9 mouse cellular contexts compared by ENCODE assay signal in the genomic region with DNA sequence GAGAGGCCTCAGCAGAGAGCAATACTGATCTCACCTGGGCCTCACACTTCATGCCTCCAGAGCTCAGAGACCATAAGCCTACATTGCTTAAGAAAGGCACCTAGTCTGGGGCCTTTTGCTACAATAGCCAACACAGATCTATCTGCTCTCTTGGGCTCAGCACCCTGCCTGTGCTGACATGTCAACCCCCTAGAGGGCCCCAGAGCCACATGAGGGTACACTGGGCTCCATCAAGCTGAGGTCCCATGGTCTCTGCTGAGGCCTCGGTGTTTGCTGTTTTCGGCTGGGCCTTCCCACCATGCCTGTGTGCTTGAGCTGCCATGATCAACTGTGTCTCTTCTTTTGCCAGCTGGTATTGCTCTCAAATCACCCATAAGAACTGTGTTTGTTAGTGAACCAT. TPM values are rescaled to one million over a fixed set of nuclear protein-coding genes. Genes with fewer than 3 reads are reported as not detected.
DNase-seq lines count a peak whose midpoint lies in the region; ATAC-seq and TF ChIP-seq lines count a peak whose summit lies in the region.
"Had no signal": no experiment of that assay in that cellular context is flagged by ENCODE, and none has a peak within 500 bp of the region (broad histone marks: within the 10 kb centered on the region; RNA-seq: fewer than 3 reads in every experiment).

No protein-coding gene starts in this region.

- H3K36me3 ChIP-seq in spleen, adult 2 months (ENCODE audit: control insufficient read depth, insufficient read depth, low read length) = no peaks in the 10 kb centered on the region
- no peaks in the 10 kb centered on the region for H3K36me3 ChIP-seq in stomach, embryonic 14.5 days (ENCODE audit: control insufficient read depth, insufficient read depth, low read length)
- H3K36me3 ChIP-seq in hindbrain, embryonic 11.5 days (ENCODE audit: control insufficient read depth, insufficient read depth, low read length) = no peaks in the 10 kb centered on the region
- no peaks in the 10 kb centered on the region for H3K36me3 ChIP-seq in forebrain, embryonic 14.5 days (ENCODE audit: control insufficient read depth, insufficient read depth, low read length)
- H3K36me3 ChIP-seq: limb, embryonic 12.5 days had no signal

- TF ChIP-seq POLR2A in spleen, adult 2 months (IDR thresholded peaks at IDR 0.05; ENCODE audit: low read depth, low read length) = no peak
- TF ChIP-seq POLR2A in cortical plate, adult 2 months (IDR thresholded peaks at IDR 0.05; ENCODE audit: extremely low read depth, insufficient read depth, low read length) = no peak

- no peak overlapping the region for H3K27ac ChIP-seq in spleen, adult 2 months (ENCODE audit: insufficient read depth, low read length)
- H3K27ac ChIP-seq in cortical plate, adult 2 months (ENCODE audit: insufficient read depth, low read length) = no peak overlapping the region
- H3K27ac ChIP-seq in stomach, embryonic 14.5 days (ENCODE audit: low read length) = peak overlapping the region; percentile 58; the same call in 1 of the 2 replicates
- no peak overlapping the region for H3K27ac ChIP-seq in hindbrain, embryonic 11.5 days (ENCODE audit: low read depth, low read length)
- no peak overlapping the region for H3K27ac ChIP-seq in forebrain, embryonic 14.5 days (ENCODE audit: low read depth, low read length)
- H3K27ac ChIP-seq: limb, embryonic 12.5 days had no signal

- no peak overlapping the region for H3K9ac ChIP-seq in stomach, embryonic 14.5 days (replicated peaks; ENCODE audit: low read depth, low read length)
- H3K9ac ChIP-seq in hindbrain, embryonic 11.5 days (ENCODE audit: low read depth, low read length) = no peak overlapping the region
- no peak overlapping the region for H3K9ac ChIP-seq in forebrain, embryonic 14.5 days (ENCODE audit: low read length)
- H3K9ac ChIP-seq: limb, embryonic 12.5 days had no signal

- no peak overlapping the region for H3K4me2 ChIP-seq in stomach, embryonic 14.5 days (replicated peaks; ENCODE audit: low read depth, low read length)
- H3K4me2 ChIP-seq in hindbrain, embryonic 11.5 days (replicated peaks; ENCODE audit: low read depth, low read length) = no peak overlapping the region
- H3K4me2 ChIP-seq in forebrain, embryonic 14.5 days (ENCODE audit: low read length) = no peak overlapping the region
- H3K4me2 ChIP-seq: limb, embryonic 12.5 days had no signal

- no peak for ATAC-seq in stomach, embryonic 14.5 days (ENCODE audit: insufficient number of reproducible peaks, insufficient read depth, low FRiP score, low read depth)
- ATAC-seq in hindbrain, embryonic 11.5 days (ENCODE audit: low FRiP score) = no peak
- no peak for ATAC-seq in forebrain, embryonic 14.5 days

- TF ChIP-seq CTCF in spleen, adult 2 months (IDR thresholded peaks at IDR 0.05; ENCODE audit: extremely low read depth, insufficient read depth, insufficient read length, insufficient replicate concordance) = peak; percentile 47; the same call in 1 of the 2 replicates
- TF ChIP-seq CTCF in cortical plate, adult 2 months (IDR thresholded peaks at IDR 0.05; ENCODE audit: extremely low read depth, insufficient read depth, low read length) = peak; percentile 33; the same call in 1 of the 2 replicates

- H3K4me3 ChIP-seq in spleen, adult 2 months (ENCODE audit: extremely low read depth, insufficient read depth, insufficient read length) = no peak overlapping the region
- H3K4me3 ChIP-seq in cortical plate, adult 2 months (ENCODE audit: insufficient read depth, low read length) = no peak overlapping the region
- no peak overlapping the region for H3K4me3 ChIP-seq in stomach, embryonic 14.5 days (ENCODE audit: low read depth, low read length)
- H3K4me3 ChIP-seq in hindbrain, embryonic 11.5 days (ENCODE audit: low read depth, low read length) = no peak overlapping the region
- no peak overlapping the region for H3K4me3 ChIP-seq in forebrain, embryonic 14.5 days (ENCODE audit: low read depth, low read length)
- H3K4me3 ChIP-seq: limb, embryonic 12.5 days had no signal

- DNase-seq in spleen, adult 2 months (ENCODE audit: low read depth in 1 of 2, low spot score in 2 of 2) = peak in 1 of 2 experiments; percentile 10
- no peak for DNase-seq in spleen, adult 12 weeks (ENCODE audit: low spot score)
- DNase-seq in kidney, postnatal 25 days = peak; percentile 43 to 62
- no peak for DNase-seq in hindbrain, embryonic 11.5 days (ENCODE audit: low spot score)
- no peak for DNase-seq in forebrain, embryonic 14.5 days (ENCODE audit: low spot score)
- DNase-seq in frontal cortex, postnatal 10 days (ENCODE audit: low spot score in 2 of 2) = no peak

- H3K27me3 ChIP-seq in spleen, adult 2 months (ENCODE audit: control insufficient read depth, insufficient read depth, low read length) = no peaks in the 10 kb centered on the region
- no peaks in the 10 kb centered on the region for H3K27me3 ChIP-seq in stomach, embryonic 14.5 days (ENCODE audit: control insufficient read depth, insufficient read depth, low read length)
- no peaks in the 10 kb centered on the region for H3K27me3 ChIP-seq in hindbrain, embryonic 11.5 days (ENCODE audit: control insufficient read depth, insufficient read depth, low read length)
- H3K27me3 ChIP-seq in forebrain, embryonic 14.5 days (replicated peaks; ENCODE audit: control insufficient read depth, insufficient read depth, low read length) = no peaks in the 10 kb centered on the region
- H3K27me3 ChIP-seq: limb, embryonic 12.5 days had no signal

- 69% methylated on average over 2 of the region's 2 CpGs for WGBS in spleen, adult 2 months
- WGBS in stomach, embryonic 14.5 days = 70% methylated on average over 2 of the region's 2 CpGs
- 83% methylated on average over 2 of the region's 2 CpGs for WGBS in hindbrain, embryonic 11.5 days
- whole genome bisulfite sequencing in forebrain, embryonic 14.5 days = 83% methylated on average over 2 of the region's 2 CpGs

- no peaks in the 10 kb centered on the region for H3K9me3 ChIP-seq in stomach, embryonic 14.5 days (ENCODE audit: control insufficient read depth, low read depth, low read length)
- no peaks in the 10 kb centered on the region for H3K9me3 ChIP-seq in hindbrain, embryonic 11.5 days (ENCODE audit: control insufficient read depth, low read length)
- H3K9me3 ChIP-seq in forebrain, embryonic 14.5 days (replicated peaks; ENCODE audit: control insufficient read depth, low read length) = no peaks in the 10 kb centered on the region
- H3K9me3 ChIP-seq: limb, embryonic 12.5 days had no signal

- H3K4me1 ChIP-seq in spleen, adult 2 months (ENCODE audit: control insufficient read depth, insufficient read depth, insufficient read length) = no peaks in the 10 kb centered on the region
- no peaks in the 10 kb centered on the region for H3K4me1 ChIP-seq in cortical plate, adult 2 months (ENCODE audit: control insufficient read depth, insufficient read depth, low read length)
- H3K4me1 ChIP-seq in stomach, embryonic 14.5 days (ENCODE audit: control insufficient read depth, insufficient read depth, low read length) = no peaks in the 10 kb centered on the region
- no peaks in the 10 kb centered on the region for H3K4me1 ChIP-seq in hindbrain, embryonic 11.5 days (replicated peaks; ENCODE audit: control insufficient read depth, insufficient read depth, low read length)
- no peaks in the 10 kb centered on the region for H3K4me1 ChIP-seq in forebrain, embryonic 14.5 days (ENCODE audit: control insufficient read depth, insufficient read depth, low read length)

RNA-seq across cellular contexts. Expression of a gene that starts 24.0 kb away (rescaled TPM):
- polyA plus RNA-seq in spleen, adult 2 months (2012; rRNA removed) = 76.2 and 81.8 TPM in 2 replicates
- 68.2 and 71.1 TPM in 2 replicates for polyA plus RNA-seq in cortical plate, adult 2 months (2012; rRNA removed)
- 55.3 and 57.5 TPM in 2 replicates for polyA plus RNA-seq in stomach, embryonic 14.5 days (2014; fragmentation: Nextera tagmentation; extraction: Ambion mirVana)
- 46.3 and 48.0 TPM in 2 replicates for polyA plus RNA-seq in hindbrain, embryonic 11.5 days (2014; fragmentation: Nextera tagmentation; extraction: Ambion mirVana)
- polyA plus RNA-seq in forebrain, embryonic 14.5 days (2014; fragmentation: Nextera tagmentation; extraction: Ambion mirVana) = 33.3 and 40.0 TPM in 2 replicates

Comparison
In these comparisons a context has a peak if more than half of its experiments do, and no peak if none do; other contexts are left out.
1. DNase-seq: peak in kidney, postnatal 25 days (2 of 2); none in spleen, adult 12 weeks (single experiment), hindbrain, embryonic 11.5 days (single experiment), forebrain, embryonic 14.5 days (single experiment) and frontal cortex, postnatal 10 days (0 of 2).